ENCODE assay signal across 19 mouse cellular contexts in genomic region chr2:119157836-119158235, GRCm38 (mm10). TPM values are rescaled to one million over a fixed set of nuclear protein-coding genes. Genes with fewer than 3 reads are reported as not detected.
DNase-seq lines count a peak whose midpoint lies in the region; ATAC-seq and TF ChIP-seq lines count a peak whose summit lies in the region.
"Had no signal": no experiment of that assay in that cellular context is flagged by ENCODE, and none has a peak within 500 bp of the region (broad histone marks: within the 10 kb centered on the region; RNA-seq: fewer than 3 reads in every experiment).

No protein-coding gene starts in this region.

- no peak overlapping the region for H3K4me2 ChIP-seq in forebrain, embryonic 14.5 days (ENCODE audit: low read length)
- H3K4me2 ChIP-seq in limb, embryonic 13.5 days (replicated peaks) = no peak overlapping the region; the same call in 1 of the 2 replicates
- peak overlapping the region; percentile 78 for H3K4me2 ChIP-seq in liver, embryonic 15.5 days

- peaks cover 31% of the 10 kb centered on the region for H3K4me1 ChIP-seq in forebrain, embryonic 10.5 days
- H3K4me1 ChIP-seq in forebrain, embryonic 14.5 days (ENCODE audit: control insufficient read depth, insufficient read depth, low read length) = 0 out of 2 replicates have a peak, but pooled peaks cover 9% of the 10 kb centered on the region
- peaks cover 14% of the 10 kb centered on the region for H3K4me1 ChIP-seq in limb, embryonic 13.5 days
- H3K4me1 ChIP-seq in limb, embryonic 10.5 days = peaks cover 24% of the 10 kb centered on the region
- H3K4me1 ChIP-seq in MEL (ENCODE audit: control insufficient read depth in 1 of 2, insufficient read depth in 2 of 2, low read length in 2 of 2) = peaks cover 5 to 12% of the 10 kb centered on the region in 2 experiments
- H3K4me1 ChIP-seq in liver, embryonic 15.5 days (replicated peaks) = peaks cover 41% of the 10 kb centered on the region

- DNase-seq in forebrain, embryonic 10.5 days (ENCODE audit: extremely low spot score, low spot score) = no peak
- no peak for DNase-seq in forebrain, embryonic 14.5 days (ENCODE audit: low spot score)
- no peak for DNase-seq in limb, embryonic 10.5 days (ENCODE audit: low spot score)
- DNase-seq in MEL (ENCODE audit: low read depth, low spot score) = peak; percentile 28
- DNase-seq in spleen, postnatal 4 days (ENCODE audit: low spot score in 2 of 2) = no peak
- no peak for DNase-seq in urinary bladder, postnatal 14 days (ENCODE audit: low spot score)
- DNase-seq: adrenal gland, adult 8-10 months; cerebellum, adult 9-11 months; gastrocnemius, adult 2 months; retina, postnatal 1 day; thymus, postnatal 36 days had no signal

- no peak for TF ChIP-seq EP300 in MEL (IDR thresholded peaks at IDR 0.05; ENCODE audit: low read depth in 1 of 2, low read length in 2 of 2)

- no peak for TF ChIP-seq POLR2A in MEL (IDR thresholded peaks at IDR 0.05; ENCODE audit: control insufficient read depth in 1 of 2, insufficient read depth in 1 of 2, low read depth in 1 of 2, low read length in 2 of 2, poor library complexity in 1 of 2)

- H3K9me3 ChIP-seq in forebrain, embryonic 10.5 days = no peaks in the 10 kb centered on the region
- H3K9me3 ChIP-seq in forebrain, embryonic 14.5 days (replicated peaks; ENCODE audit: control insufficient read depth, low read length) = no peaks in the 10 kb centered on the region
- no peaks in the 10 kb centered on the region for H3K9me3 ChIP-seq in limb, embryonic 13.5 days
- no peaks in the 10 kb centered on the region for H3K9me3 ChIP-seq in limb, embryonic 10.5 days (replicated peaks)
- H3K9me3 ChIP-seq in MEL (replicated peaks; ENCODE audit: insufficient read depth, low read length) = no peaks in the 10 kb centered on the region
- no peaks in the 10 kb centered on the region for H3K9me3 ChIP-seq in liver, embryonic 15.5 days (replicated peaks)
- H3K9me3 ChIP-seq: megakaryocyte, embryonic 14.5 days; neural tube, embryonic 12.5 days had no signal

- peaks cover 12% of the 10 kb centered on the region for H3K79me2 ChIP-seq in MEL (ENCODE audit: control insufficient read depth, insufficient read depth, low read length, poor library complexity)

- no peak overlapping the region for H3K9ac ChIP-seq in forebrain, embryonic 14.5 days (ENCODE audit: low read length)
- no peak overlapping the region for H3K9ac ChIP-seq in limb, embryonic 13.5 days
- H3K9ac ChIP-seq in MEL (ENCODE audit: control insufficient read depth, low read depth, low read length, poor library complexity, severe bottlenecking) = no peak overlapping the region
- H3K9ac ChIP-seq in liver, embryonic 15.5 days = no peak overlapping the region

- TF ChIP-seq RAD21 in MEL (IDR thresholded peaks at IDR 0.05; ENCODE audit: low read depth, low read length) = peak; percentile 2

- peaks cover 18% of the 10 kb centered on the region for H3K36me3 ChIP-seq in forebrain, embryonic 10.5 days (replicated peaks)
- H3K36me3 ChIP-seq in forebrain, embryonic 14.5 days (ENCODE audit: control insufficient read depth, insufficient read depth, low read length) = peaks cover 15% of the 10 kb centered on the region
- peaks cover 11% of the 10 kb centered on the region for H3K36me3 ChIP-seq in limb, embryonic 13.5 days
- peaks cover 22% of the 10 kb centered on the region for H3K36me3 ChIP-seq in limb, embryonic 10.5 days
- peaks cover 0 to 16% of the 10 kb centered on the region in 2 experiments; a peak in 3 of 4 replicates for H3K36me3 ChIP-seq in MEL (ENCODE audit: control insufficient read depth in 1 of 2, insufficient read depth in 2 of 2, low read length in 2 of 2)
- peaks cover 20% of the 10 kb centered on the region for H3K36me3 ChIP-seq in liver, embryonic 15.5 days (replicated peaks)

- no peak for ATAC-seq in forebrain, embryonic 14.5 days
- ATAC-seq in limb, embryonic 13.5 days (ENCODE audit: low FRiP score, low read depth) = no peak
- no peak for ATAC-seq in liver, embryonic 15.5 days (ENCODE audit: insufficient read depth)

- H3K4me3 ChIP-seq in forebrain, embryonic 10.5 days = peak overlapping the region; percentile 91; the same call in 1 of the 2 replicates
- H3K4me3 ChIP-seq in forebrain, embryonic 14.5 days (ENCODE audit: low read depth, low read length) = no peak overlapping the region
- 0 out of 2 replicates have a peak overlapping the region, but pooled peaks have one; percentile 99 for H3K4me3 ChIP-seq in limb, embryonic 13.5 days
- no peak overlapping the region for H3K4me3 ChIP-seq in limb, embryonic 10.5 days
- H3K4me3 ChIP-seq in MEL (ENCODE audit: control insufficient read depth in 1 of 2, insufficient read depth in 1 of 2, low read depth in 2 of 2, low read length in 2 of 2) = no peak overlapping the region
- no peak overlapping the region for H3K4me3 ChIP-seq in liver, embryonic 15.5 days (replicated peaks)

- H3K27ac ChIP-seq in forebrain, embryonic 10.5 days = no peak overlapping the region
- no peak overlapping the region for H3K27ac ChIP-seq in forebrain, embryonic 14.5 days (ENCODE audit: low read depth, low read length)
- H3K27ac ChIP-seq in limb, embryonic 13.5 days = no peak overlapping the region
- H3K27ac ChIP-seq in limb, embryonic 10.5 days = no peak overlapping the region
- H3K27ac ChIP-seq in MEL (ENCODE audit: control insufficient read depth, low read depth, low read length) = no peak overlapping the region
- H3K27ac ChIP-seq in liver, embryonic 15.5 days (replicated peaks) = peak overlapping the region; percentile 98; the same call in 1 of the 2 replicates
- H3K27ac ChIP-seq: neural tube, embryonic 12.5 days had no signal

- H3K27me3 ChIP-seq in forebrain, embryonic 10.5 days (ENCODE audit: poor library complexity, severe bottlenecking) = no peaks in the 10 kb centered on the region
- no peaks in the 10 kb centered on the region for H3K27me3 ChIP-seq in forebrain, embryonic 14.5 days (replicated peaks; ENCODE audit: control insufficient read depth, insufficient read depth, low read length)
- H3K27me3 ChIP-seq in limb, embryonic 13.5 days = no peaks in the 10 kb centered on the region
- H3K27me3 ChIP-seq in limb, embryonic 10.5 days (ENCODE audit: low read depth, poor library complexity, severe bottlenecking) = no peaks in the 10 kb centered on the region
- H3K27me3 ChIP-seq in MEL (ENCODE audit: control insufficient read depth in 1 of 2, insufficient read depth in 2 of 2, low read length in 2 of 2) = no peaks in the 10 kb centered on the region
- H3K27me3 ChIP-seq in liver, embryonic 15.5 days = peaks cover 4% of the 10 kb centered on the region; the same call in 1 of the 2 replicates
- H3K27me3 ChIP-seq: neural tube, embryonic 12.5 days had no signal

- no peak; a peak in 1 of 6 replicates for TF ChIP-seq CTCF in MEL (IDR thresholded peaks at IDR 0.05 in 2 of 3, conservative IDR thresholded peaks at IDR 0.05 in 1 of 3; ENCODE audit: control insufficient read depth in 1 of 3, insufficient read depth in 1 of 3, low read depth in 2 of 3, low read length in 3 of 3, poor library complexity in 1 of 3, severe bottlenecking in 1 of 3)

RNA-seq across cellular contexts. Expression of gene Rmdn3, which starts 1.0 kb away (rescaled TPM):
- polyA plus RNA-seq in forebrain, embryonic 10.5 days (2016; fragmentation: Nextera tagmentation; extraction: Ambion mirVana) = 50.9 and 54.0 TPM in 2 replicates
- 43.5 and 53.7 TPM in 2 replicates for polyA plus RNA-seq in forebrain, embryonic 14.5 days (2014; fragmentation: Nextera tagmentation; extraction: Ambion mirVana)
- polyA plus RNA-seq in limb, embryonic 13.5 days (2015; fragmentation: Nextera tagmentation; extraction: Ambion mirVana) = 41.4 and 44.4 TPM in 2 replicates
- polyA plus RNA-seq in limb, embryonic 10.5 days (2016; fragmentation: Nextera tagmentation; extraction: Ambion mirVana) = 52.1 and 53.8 TPM in 2 replicates
- 44.7 and 57.4 TPM in 2 replicates for total RNA-seq in MEL (2012; rRNA removed)
- polyA plus RNA-seq in MEL (2012; ENCODE audit: insufficient read depth in 1 of 2, insufficient read length in 2 of 2, low read depth in 1 of 2, low replicate concordance in 2 of 2, missing spikeins in 1 of 2) = 10 to 100 TPM in 1 of 2 experiments, not detected in 1; 52.5 TPM
- polyA plus RNA-seq in liver, embryonic 15.5 days (2015; fragmentation: Nextera tagmentation; extraction: Ambion mirVana) = 45.0 and 50.7 TPM in 2 replicates

RNA-seq across cellular contexts. Expression of gene Gchfr, which starts 9.7 kb away (rescaled TPM):
- polyA plus RNA-seq in forebrain, embryonic 10.5 days (2016; fragmentation: Nextera tagmentation; extraction: Ambion mirVana) = 5.6 and 6.2 TPM in 2 replicates
- 1.7 and 2.5 TPM in 2 replicates for polyA plus RNA-seq in forebrain, embryonic 14.5 days (2014; fragmentation: Nextera tagmentation; extraction: Ambion mirVana)
- 5.8 and 6.5 TPM in 2 replicates for polyA plus RNA-seq in limb, embryonic 13.5 days (2015; fragmentation: Nextera tagmentation; extraction: Ambion mirVana)
- polyA plus RNA-seq in limb, embryonic 10.5 days (2016; fragmentation: Nextera tagmentation; extraction: Ambion mirVana) = 6.5 and 8.4 TPM in 2 replicates
- total RNA-seq in MEL (2012; rRNA removed) = not detected in 2 replicates
- not detected for polyA plus RNA-seq in MEL (2012; ENCODE audit: insufficient read depth in 1 of 2, insufficient read length in 2 of 2, low read depth in 1 of 2, low replicate concordance in 2 of 2, missing spikeins in 1 of 2)
- 81.3 and 102 TPM in 2 replicates for polyA plus RNA-seq in liver, embryonic 15.5 days (2015; fragmentation: Nextera tagmentation; extraction: Ambion mirVana)
- total RNA-seq: gastrocnemius, adult 2 months had no signal

RNA-seq across cellular contexts. Expression of gene Gm14137, which starts 16.5 kb away (rescaled TPM):
- polyA plus RNA-seq in forebrain, embryonic 10.5 days (2016; fragmentation: Nextera tagmentation; extraction: Ambion mirVana) = 0.90 and 0.93 TPM in 2 replicates
- 0.31 and 0.48 TPM in 2 replicates for polyA plus RNA-seq in forebrain, embryonic 14.5 days (2014; fragmentation: Nextera tagmentation; extraction: Ambion mirVana)
- 0.47 and 0.75 TPM in 2 replicates for polyA plus RNA-seq in limb, embryonic 13.5 days (2015; fragmentation: Nextera tagmentation; extraction: Ambion mirVana)
- 0.73 and 0.95 TPM in 2 replicates for polyA plus RNA-seq in limb, embryonic 10.5 days (2016; fragmentation: Nextera tagmentation; extraction: Ambion mirVana)
- 0.07 TPM in 1 of 2 replicates, not detected in the other for total RNA-seq in MEL (2012; rRNA removed)
- under 1 TPM in 1 of 2 experiments, not detected in 1; 0.71 TPM for polyA plus RNA-seq in MEL (2012; ENCODE audit: insufficient read depth in 1 of 2, insufficient read length in 2 of 2, low read depth in 1 of 2, low replicate concordance in 2 of 2, missing spikeins in 1 of 2)
- 0.10 TPM in 2 replicates for polyA plus RNA-seq in liver, embryonic 15.5 days (2015; fragmentation: Nextera tagmentation; extraction: Ambion mirVana)
- total RNA-seq: gastrocnemius, adult 2 months; hematopoietic stem cell, adult 5-6 weeks; layer of hippocampus, adult 8-10 months; left cerebral cortex, postnatal 10 days had no signal
- polyA plus RNA-seq: heart, embryonic 11.5 days had no signal

RNA-seq across cellular contexts. Expression of gene Rad51, which starts 45.2 kb away (rescaled TPM):
- 110 and 113 TPM in 2 replicates for polyA plus RNA-seq in forebrain, embryonic 10.5 days (2016; fragmentation: Nextera tagmentation; extraction: Ambion mirVana)
- 20.9 and 29.9 TPM in 2 replicates for polyA plus RNA-seq in forebrain, embryonic 14.5 days (2014; fragmentation: Nextera tagmentation; extraction: Ambion mirVana)
- 47.1 and 47.9 TPM in 2 replicates for polyA plus RNA-seq in limb, embryonic 13.5 days (2015; fragmentation: Nextera tagmentation; extraction: Ambion mirVana)
- polyA plus RNA-seq in limb, embryonic 10.5 days (2016; fragmentation: Nextera tagmentation; extraction: Ambion mirVana) = 94.5 and 95.9 TPM in 2 replicates
- 23.5 and 24.3 TPM in 2 replicates for total RNA-seq in MEL (2012; rRNA removed)
- 10 to 100 TPM in 1 of 2 experiments, not detected in 1; 51.8 TPM for polyA plus RNA-seq in MEL (2012; ENCODE audit: insufficient read depth in 1 of 2, insufficient read length in 2 of 2, low read depth in 1 of 2, low replicate concordance in 2 of 2, missing spikeins in 1 of 2)
- polyA plus RNA-seq in liver, embryonic 15.5 days (2015; fragmentation: Nextera tagmentation; extraction: Ambion mirVana) = 30.4 and 36.9 TPM in 2 replicates

RNA-seq across cellular contexts. Expression of gene Zfyve19, which starts 50.6 kb away (rescaled TPM):
- polyA plus RNA-seq in forebrain, embryonic 10.5 days (2016; fragmentation: Nextera tagmentation; extraction: Ambion mirVana) = 53.9 and 56.9 TPM in 2 replicates
- 62.8 and 67.6 TPM in 2 replicates for polyA plus RNA-seq in forebrain, embryonic 14.5 days (2014; fragmentation: Nextera tagmentation; extraction: Ambion mirVana)
- polyA plus RNA-seq in limb, embryonic 13.5 days (2015; fragmentation: Nextera tagmentation; extraction: Ambion mirVana) = 58.3 and 61.1 TPM in 2 replicates
- 62.1 and 64.2 TPM in 2 replicates for polyA plus RNA-seq in limb, embryonic 10.5 days (2016; fragmentation: Nextera tagmentation; extraction: Ambion mirVana)
- total RNA-seq in MEL (2012; rRNA removed) = 30.3 and 37.4 TPM in 2 replicates
- 10 to 100 TPM in 1 of 2 experiments, not detected in 1; 52.5 TPM for polyA plus RNA-seq in MEL (2012; ENCODE audit: insufficient read depth in 1 of 2, insufficient read length in 2 of 2, low read depth in 1 of 2, low replicate concordance in 2 of 2, missing spikeins in 1 of 2)
- 19.0 and 21.6 TPM in 2 replicates for polyA plus RNA-seq in liver, embryonic 15.5 days (2015; fragmentation: Nextera tagmentation; extraction: Ambion mirVana)

Comparison
In these comparisons a context has a peak if more than half of its experiments do, and no peak if none do; other contexts are left out.
1. H3K4me3 ChIP-seq: peak in forebrain, embryonic 10.5 days (single experiment) and limb, embryonic 13.5 days (single experiment); none in forebrain, embryonic 14.5 days (single experiment), limb, embryonic 10.5 days (single experiment), MEL (0 of 2) and liver, embryonic 15.5 days (single experiment).